Mouse (Mus musculus): ENCODE results near the gene Fam131a. TPM values are rescaled to one million over a fixed set of nuclear protein-coding genes. Genes with fewer than 3 reads are reported as not detected.
A peak's percentile ranks its signal among the peaks of the same experiment; 100 is the strongest.
"Not testable (repeated sequence)": the region's sequence is repeated elsewhere in the genome, so short reads cannot be mapped to it uniquely, and the experiment has no call there.

Fam131a gene
- polyA plus RNA-seq (2012; rRNA removed) = 14.4 and 18.1 TPM in 2 replicates

DNA sequence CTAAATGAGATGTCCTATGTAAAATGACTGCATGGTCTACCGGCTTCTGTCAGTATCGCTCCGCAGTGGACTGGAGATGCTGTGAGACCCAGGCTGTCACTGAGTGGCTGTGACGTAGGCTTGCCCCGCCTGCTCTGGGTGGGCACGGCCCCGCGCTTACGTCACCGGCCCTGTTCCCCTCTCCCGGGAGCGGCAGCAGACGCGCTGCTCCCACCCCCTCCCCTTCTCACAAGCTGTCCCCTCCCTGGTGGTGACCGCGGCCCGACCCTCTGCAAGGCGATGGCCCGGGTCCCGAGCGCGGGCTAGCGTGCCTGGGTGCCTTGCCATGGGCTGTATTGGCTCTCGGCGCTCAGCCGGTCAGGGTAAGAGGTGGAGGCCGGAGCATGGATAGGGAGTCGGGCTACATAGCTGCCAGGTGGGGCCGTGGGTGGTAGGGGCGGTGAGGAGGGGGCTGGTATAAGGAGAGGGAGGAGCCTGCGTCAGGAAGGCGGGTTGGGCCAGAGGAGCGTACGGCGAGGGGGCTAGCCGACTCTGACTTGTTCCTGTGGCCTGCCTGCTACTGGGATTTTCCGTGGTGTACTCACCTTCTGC lies at the start of gene Fam131a:
Gene Fam131a (plus strand): TSS at position 131 of the 591 bp plus-strand sequence.
- DNase-seq (ENCODE audit: low spot score) = peak; percentile 54

DNA sequence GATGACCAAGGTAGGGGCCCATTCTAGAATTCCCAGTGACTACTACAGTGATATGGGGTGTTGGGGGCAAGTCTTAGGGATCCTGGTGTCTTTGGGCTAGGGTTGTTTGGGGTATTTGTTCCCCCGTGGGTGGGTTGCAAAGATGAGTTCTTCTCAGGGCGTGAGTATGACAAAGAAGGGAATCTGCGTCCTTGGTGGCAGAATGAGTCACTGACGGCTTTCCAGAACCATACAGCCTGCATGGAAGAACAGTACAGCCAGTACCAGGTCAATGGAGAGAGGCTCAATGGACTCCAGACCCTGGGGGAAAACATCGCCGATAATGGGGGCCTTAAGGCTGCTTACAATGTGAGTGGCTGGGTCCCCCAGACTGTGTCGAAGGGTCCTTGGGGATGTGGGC lies 49.1 kb upstream of the Fam131a start:
- no peak for DNase-seq (ENCODE audit: low spot score)

DNA sequence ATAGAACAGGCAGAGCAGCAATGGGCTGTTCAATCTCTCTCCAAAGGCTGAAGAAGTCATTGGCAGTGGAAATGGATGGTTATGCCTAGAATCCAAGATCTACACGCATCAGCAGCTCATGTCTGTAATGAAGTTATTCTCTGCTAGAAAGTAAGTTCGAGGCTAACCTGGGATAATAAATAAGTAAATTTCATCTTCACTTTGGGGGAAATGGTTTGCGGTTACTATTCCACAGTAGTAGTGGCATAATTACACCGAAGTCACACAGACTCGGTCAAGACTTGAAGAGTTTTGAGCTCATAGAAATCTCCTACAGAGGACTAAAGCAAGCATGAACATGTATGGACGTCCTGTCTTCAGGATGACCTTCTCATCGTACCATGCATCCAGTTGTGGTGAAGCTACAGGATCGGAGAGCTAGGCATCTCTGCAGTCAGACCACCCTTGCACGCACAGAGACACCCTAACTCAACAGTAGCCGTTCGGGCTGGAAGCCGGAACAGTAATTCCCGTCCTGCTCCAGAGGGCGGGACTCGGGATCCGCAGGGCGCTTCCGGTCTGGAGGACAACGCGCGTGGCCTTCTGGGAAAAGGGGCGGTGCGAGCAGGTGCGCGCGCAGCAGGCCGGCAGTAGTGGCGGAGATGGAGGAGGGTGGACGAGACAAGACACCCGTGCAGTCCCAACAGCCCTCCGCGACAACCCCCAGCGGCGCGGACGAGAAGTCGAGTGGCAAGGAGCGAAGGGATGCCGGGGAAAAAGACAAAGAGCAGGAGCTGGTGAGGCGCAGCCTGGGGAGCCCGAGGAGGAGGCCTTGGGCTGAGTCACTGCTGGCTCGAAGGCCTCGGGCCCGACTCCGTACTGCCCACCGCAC lies 41.7 kb upstream of the Fam131a start, which contains the start of gene Psmd2:
Gene Psmd2 (plus strand): TSS at position 577 of the 871 bp plus-strand sequence.
- peak; percentile 93 for DNase-seq (ENCODE audit: low spot score)

DNA sequence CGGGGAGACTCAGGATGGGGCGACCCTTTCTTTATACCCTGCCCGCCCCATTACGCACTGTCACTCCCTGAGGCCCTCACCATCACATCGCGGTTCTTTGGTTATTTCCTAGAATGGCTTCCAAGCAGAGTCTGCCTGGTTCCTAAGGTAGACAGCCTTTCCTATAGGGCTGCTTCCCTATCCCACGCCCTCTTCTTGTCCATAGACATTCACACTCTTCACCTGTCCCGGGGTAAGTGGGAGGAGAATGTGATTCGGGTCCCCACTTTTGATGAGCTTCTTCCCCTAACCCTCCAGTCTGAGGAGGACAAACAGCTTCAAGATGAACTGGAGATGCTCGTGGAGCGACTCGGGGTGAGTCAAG lies 41.1 kb upstream of the Fam131a start:
- no peak for DNase-seq (ENCODE audit: low spot score)

DNA sequence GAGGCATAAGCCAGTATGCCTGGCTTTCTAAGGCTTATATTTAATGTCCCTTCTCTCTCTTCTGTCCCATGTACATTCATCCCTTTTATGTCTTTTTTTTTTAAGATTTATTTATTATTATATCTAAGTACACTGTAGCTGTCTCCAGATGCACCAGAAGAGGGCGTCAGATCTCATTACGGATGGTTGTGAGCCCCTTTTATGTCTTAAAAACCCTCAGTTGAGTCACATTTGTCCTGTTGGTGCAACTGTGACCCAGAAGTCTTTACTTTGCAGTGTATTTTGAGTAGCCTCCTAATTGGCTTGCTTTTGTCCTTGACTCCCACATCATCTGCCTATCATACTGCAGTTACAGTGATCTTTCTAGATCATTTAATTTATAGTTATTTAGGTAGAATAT lies 39.7 kb upstream of the Fam131a start:
- DNase-seq (ENCODE audit: low spot score) = no peak

DNA sequence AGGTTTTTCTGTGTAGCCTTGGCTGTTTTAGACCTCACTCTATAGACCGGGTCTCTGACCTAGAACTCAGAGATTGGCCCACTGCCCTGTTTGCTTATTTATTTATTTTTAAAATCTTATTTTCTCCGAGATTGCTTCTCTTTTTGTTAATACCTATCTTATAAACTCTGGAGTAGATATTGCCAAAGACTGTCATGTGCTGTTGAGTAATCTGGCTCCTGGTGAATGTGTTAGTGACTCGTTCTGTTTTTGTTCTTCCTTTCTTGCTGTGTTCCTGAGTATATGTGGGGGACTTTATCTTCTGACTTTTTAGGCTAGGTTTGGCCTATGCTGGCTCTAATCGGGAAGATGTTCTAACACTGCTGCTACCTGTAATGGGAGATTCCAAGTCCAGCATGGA lies 35.4 kb upstream of the Fam131a start:
- DNase-seq (ENCODE audit: low spot score) = no peak

DNA sequence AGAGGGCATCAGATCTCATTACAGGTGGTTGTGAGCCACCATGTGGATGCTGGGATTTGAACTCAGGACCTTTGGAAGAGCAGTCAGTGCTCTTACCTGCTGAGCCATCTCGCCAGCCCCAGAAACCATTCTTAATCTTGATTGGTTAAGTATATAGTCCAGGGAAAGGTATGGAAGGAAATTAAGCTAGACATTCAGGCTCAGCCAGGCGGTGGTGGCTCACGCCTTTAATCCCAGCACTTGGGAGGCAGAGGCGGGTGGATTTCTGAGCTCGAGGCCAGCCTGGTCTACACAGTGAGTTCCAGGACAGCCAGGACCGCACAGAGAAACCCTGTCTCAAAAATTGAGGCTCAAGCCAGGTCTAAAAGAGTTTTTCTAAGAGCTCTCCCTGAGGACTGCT lies 25.0 kb upstream of the Fam131a start, which contains the start of gene Eif4g1:
Gene Eif4g1 (plus strand): TSS at position 301 of the 400 bp plus-strand sequence.
- not testable (repeated sequence) for DNase-seq (ENCODE audit: low spot score)

DNA sequence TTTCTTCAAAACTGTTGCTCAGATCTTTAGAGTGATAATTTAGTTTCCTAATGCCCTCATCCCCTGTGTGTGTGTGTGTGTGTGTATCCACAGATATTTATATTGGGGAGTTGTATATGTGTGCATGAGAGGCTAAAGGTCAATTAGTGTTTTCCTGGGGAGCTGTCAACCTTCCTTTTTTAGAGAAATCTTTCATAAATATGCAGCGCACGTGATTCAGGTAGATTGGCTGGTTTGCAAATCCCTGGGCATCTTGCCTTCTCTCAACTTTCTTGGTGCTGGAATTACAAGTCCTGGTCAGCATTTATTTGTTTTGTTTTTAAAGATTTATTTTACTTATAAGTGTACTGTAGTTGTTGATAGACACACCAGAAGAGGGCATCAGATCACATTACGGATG lies 22.8 kb upstream of the Fam131a start:
- no peak for DNase-seq (ENCODE audit: low spot score)

DNA sequence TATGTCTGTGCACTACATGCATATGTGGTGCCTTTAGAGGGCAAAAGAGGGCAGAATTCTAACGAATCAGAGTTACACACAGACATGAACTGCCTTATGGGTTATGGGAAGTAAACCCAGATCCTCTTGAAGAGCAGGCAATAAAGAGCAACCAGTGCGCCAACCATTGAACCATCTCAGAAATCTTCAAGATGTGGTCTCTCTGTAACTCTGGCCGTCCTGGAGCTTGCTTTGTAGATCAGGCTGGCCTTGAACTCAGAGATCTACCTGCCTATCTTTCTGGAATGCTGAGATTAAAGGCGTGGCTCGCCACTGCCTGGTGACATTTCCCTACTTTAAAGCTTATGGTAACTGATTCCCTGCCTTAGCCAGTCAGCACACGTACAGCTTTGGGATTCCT lies 21.2 kb upstream of the Fam131a start:
- DNase-seq (ENCODE audit: low spot score) = no peak

DNA sequence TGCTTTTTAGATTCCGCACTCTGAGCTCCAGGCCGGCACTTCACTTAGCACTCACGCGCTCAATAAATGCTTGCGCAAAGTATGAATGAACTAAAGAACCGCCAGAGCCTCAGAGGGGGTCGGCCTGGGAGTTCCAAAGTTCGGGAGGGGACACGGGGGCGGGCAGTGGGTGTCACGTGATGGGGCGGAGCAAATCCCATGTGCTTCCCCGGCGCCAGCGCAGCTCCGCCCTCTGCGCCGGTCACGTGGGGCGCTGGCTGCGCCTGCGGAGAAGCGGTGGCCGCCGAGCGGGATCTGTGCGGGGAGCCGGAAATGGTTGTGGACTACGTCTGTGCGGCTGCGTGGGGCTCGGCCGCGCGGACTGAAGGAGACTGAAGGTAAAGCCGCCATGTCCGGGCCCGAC lies 20.5 kb upstream of the Fam131a start:
- peak; percentile 94 for DNase-seq (ENCODE audit: low spot score)

DNA sequence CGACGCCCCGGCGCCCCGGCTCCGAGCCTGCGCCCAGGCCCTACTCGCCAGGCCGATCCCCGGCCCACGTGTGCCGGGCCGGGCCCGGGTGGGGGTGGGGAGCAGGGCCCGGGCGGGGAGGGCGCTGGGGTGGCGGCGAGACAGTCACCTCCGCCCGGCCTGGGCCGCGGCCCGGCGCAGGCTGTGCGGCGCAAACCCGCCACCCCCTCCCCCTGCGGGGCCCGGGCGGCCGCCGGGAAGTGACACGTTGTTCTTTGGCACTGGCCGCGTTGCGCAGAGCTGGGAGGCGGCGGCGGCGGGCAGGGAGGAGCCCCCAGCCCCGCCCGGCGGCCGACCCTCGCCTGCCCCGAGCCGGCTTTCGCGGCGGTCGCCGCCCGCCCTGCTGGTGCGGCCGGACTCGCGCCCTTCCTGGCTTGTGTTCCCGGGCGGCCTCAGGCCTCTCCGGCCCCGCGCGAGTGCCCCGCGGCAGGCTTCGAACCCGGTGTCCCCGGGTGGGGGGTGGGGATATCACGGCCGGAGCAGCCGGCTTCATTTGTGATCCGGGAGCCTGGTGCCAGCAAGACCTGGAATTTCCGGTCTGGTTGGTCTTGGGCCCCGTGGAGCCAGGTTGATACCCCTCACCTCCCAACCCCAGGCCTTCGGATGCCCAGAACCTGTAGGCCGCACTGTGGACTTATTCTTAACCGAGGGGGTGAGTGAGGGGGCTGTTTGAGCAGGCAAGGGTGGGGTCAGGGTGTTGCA lies 19.9 kb upstream of the Fam131a start:
- DNase-seq (ENCODE audit: low spot score) = peak; percentile 71

DNA sequence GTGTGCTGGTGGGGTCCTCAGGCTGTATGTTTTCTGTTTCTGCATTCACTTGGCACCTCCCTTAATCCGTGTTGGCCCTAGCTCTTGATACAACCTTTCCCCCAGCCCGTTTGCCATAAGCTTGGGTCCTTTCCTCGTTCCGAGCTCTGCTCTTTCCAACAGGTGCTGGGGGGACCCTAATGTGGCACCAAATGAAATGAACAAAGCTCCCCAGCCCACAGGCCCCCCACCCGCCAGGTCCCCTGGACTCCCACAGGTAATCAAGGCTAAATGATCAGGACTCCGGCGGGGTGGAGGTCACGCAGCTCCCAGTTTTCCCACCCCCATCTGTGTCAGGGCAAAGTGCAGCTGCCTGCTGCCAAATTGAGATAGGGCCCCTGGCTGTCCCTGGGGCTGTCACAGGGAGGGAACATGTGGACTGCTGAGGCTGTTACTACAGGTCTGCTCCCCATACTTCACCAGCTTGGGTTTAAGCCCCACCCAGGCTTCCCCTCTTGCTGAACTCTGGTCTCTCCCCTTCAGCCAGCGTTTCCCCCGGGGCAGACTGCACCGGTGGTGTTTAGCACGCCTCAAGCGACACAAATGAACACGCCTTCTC lies 19.2 kb upstream of the Fam131a start:
- DNase-seq (ENCODE audit: low spot score) = no peak

DNA sequence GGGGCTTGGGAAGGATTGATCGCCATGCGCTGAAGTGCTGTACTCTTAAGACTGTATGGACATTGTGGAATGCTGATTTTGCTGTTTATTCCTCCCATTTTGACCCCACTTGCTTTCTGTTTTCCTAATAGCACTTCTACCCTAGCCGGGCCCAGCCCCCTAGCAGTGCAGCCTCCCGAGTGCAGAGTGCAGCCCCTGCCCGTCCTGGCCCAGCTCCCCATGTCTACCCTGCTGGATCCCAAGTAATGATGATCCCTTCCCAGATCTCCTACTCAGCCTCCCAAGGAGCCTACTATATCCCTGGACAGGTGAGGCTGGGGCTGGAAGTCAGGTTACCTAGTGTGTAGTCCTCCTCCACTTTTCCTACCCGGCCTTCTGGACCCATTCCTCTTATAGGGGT lies 17.8 kb upstream of the Fam131a start:
- DNase-seq (ENCODE audit: low spot score) = no peak

DNA sequence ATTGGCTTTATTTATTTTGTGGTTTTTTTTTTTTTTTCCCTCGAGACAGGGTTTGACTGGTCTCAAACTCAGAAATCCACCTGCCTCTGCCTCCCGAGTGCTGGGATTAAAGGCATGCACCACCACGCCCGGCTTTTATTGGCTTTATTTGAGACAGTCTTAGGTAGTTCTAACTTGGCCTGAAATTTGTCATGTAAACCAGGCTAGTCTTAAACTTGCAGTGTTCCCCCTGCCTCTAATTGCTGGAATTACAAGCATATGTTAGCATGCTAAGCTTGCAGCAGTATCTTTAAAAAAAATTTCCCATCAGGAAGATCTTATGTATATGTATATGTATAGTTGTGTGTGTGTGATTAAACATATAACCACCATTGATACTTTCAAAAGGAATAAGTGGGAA lies 16.3 kb upstream of the Fam131a start:
- no peak for DNase-seq (ENCODE audit: low spot score)

DNA sequence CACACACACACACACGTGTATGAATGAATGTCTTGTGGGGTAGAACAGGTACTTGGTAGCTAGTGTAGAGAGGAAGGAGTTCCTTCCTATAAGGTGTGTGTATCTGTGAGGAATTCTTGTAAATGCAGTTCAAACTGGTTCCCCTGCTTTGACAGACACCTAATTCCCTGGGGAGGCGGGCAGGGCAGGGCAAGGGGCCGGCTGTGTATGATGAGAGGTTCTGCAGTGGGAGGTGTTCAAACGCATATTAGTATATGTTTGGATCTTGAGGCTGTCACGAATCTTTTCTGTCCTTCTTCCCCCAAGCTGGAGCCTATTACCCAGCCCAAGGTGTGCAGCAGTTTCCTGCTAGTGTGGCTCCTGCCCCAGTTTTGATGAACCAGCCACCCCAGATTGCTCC lies 15.7 kb upstream of the Fam131a start:
- no peak for DNase-seq (ENCODE audit: low spot score)

DNA sequence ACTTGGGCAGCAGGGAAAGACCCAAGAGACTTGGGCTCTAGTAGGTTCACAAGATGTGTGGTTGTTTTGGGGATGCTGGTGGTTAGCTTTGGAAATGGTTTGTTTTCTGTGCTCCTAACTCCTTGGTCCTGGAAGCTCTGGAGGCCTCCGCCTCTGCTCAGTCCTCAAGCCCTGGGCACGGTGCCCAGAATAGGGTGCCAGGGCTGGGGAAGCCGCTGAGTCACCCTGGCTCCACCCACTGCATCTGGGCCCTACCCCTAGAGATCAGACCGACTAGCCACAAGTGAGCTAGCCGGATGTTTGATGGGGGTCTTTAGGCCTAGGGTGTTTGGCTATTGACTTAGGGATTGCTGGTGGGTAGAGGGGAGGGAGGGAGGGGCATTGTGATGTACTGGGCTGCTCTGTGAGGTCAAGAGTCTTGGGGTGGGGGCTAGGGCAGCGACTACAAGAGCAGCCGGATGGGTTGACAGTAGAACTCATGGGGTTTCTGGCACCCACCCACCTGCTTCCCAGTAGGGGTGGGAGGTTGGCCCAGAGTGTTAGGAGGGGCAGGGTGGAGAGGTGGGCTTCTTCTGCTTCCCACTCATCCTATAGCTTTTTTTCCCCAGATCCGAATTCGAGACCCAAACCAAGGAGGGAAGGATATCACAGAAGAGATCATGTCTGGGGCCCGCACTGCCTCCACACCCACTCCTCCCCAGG lies 14.9 kb upstream of the Fam131a start:
- peak; percentile 66 for DNase-seq (ENCODE audit: low spot score)

DNA sequence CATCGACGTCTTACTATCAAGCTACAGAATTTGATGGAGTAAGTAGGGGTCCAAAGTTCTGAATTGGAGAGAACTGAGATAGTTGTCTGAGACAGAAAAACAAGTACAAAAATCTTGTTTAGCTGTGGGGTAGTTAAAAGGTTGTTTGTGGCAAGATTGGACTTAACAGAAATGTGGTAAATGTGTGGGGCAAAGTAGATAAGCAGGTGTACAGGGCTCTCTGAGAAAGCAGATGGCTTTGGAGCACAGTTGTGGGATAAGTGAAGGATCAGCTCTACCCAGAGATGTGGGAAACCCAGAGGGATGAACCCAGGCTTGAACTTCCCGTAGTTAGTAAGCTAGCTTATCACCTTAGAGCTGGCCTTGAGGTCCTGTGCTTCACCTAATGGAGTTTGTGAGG lies 2.3 kb upstream of the Fam131a start:
- DNase-seq (ENCODE audit: low spot score) = no peak

DNA sequence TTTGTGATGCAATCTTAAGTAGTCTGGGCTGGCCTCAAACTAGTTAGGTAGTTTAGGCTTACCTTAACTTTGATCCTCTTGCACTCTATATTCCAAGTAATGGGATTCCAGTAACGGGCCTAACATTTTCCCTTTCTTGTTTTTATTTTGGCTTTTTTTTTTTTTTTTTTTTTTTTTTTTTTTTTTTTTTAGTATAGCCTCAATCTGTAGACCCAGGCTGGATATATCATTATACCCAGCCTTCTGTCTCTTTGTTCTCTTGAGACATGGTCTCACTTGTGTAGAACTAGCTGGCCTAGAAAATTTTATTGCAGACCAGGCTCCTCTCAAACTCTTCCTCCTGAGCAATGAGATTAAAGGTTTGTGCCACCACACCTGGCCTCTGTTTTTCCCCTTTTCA lies 1.4 kb upstream of the Fam131a start:
- no peak for DNase-seq (ENCODE audit: low spot score)

DNA sequence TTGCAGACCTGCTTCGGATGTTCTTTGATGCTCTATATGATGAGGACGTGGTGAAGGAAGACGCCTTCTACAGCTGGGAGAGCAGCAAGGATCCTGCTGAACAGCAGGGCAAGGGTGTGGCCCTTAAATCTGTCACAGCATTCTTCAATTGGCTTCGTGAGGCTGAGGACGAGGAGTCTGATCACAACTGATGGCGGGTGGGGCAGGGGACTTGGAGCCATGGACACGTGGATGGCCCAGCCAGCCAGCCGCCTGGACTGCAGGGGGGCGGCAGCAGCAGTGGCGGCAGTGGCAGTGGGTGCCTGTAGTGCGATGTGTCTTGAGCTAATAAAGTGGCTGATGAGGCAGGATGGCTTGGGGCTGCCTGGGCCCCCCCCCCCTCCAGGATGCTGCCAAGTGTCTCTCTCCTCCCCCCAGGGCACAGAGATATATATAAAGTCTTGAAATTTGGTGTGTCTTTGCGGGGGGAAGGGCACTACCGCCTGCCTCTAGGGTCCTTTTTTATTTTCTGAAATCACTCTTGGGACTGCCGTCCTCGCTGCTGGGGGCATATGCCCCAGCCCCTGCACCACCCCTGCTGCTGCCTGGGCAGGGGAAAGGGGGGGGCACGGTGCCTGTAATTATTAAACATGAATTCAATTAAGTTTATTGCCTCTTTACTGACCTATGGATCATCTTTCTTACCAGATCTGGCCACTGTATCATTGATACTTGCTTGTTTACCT lies 638 bp upstream of the Fam131a start:
- DNase-seq (ENCODE audit: low spot score) = no peak

DNA sequence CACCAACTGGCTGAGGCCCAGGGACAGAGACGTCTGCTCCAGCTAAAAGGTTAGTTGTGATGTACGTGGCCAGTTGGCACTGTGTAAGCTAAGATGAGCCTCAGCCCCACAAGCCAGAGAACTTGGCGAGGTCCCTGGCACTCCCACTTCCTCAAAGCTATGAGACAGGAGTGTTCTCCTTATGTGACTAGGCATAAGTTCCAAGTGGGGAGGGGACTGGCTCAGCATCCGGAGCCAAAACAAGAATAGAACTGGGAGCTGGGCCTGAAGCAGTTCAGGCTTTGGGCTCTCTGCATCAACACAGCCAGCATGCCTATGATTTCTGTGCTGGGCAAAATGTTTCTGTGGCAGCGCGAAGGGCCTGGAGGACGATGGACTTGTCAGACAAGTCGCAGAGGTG lies 1.7 kb downstream of the Fam131a start:
- no peak for DNase-seq (ENCODE audit: low spot score)

Data from urinary bladder, adult 2 months (tissue).